Mouse (Mus musculus): ENCODE data around the gene Tmem143. TPM values are rescaled to one million over a fixed set of nuclear protein-coding genes. Genes with fewer than 3 reads are reported as not detected.

The Tmem143 gene
- polyA plus RNA-seq (2014; fragmentation: Illumina TruSeq; extraction: RNeasy Lipid Tissue Mini Kit (QIAGEN cat#74804)), result 0.46 TPM

DNA sequence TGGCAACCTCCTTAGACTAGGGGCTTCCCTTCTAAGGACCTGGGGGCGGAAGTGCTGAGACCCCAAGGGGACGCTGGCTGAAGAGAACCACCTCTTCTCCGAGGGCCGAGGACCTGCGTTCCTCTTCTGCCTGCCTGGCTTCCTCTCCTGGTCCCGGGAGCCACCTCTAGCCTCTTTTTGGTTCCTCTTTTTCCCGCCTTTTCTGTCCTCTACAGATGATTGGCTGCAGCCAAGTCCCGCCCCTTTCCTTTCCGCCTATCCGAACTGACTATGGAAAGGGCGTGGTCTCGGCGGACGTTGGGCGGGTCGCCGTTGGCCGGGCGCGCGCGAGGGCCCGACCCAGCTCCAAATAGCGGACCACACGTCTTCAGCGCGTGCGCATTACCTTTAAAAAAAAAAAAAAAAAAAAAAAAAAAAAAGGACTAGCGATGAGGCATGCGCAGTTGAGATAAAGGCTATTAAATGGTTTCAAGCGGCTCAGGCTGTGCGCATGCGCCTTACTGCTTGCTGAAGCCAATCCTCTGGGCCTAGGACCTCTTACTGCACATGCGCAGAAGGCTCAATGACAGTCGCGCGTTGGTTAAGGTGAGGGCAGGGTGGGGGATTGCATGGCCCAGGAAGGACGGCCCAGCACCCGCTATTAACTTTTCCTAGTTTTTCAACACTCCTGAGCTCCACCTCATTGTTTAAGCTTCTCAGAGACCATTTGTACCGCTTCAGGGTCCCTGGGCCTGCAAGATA is at the start of gene Tmem143, which contains the start of gene Syngr4:
Gene Tmem143 (plus strand): TSS at position 425 of the 741 bp plus-strand sequence.
Gene Syngr4 (minus strand): TSS at position 198 of the 741 bp plus-strand sequence.

DNA sequence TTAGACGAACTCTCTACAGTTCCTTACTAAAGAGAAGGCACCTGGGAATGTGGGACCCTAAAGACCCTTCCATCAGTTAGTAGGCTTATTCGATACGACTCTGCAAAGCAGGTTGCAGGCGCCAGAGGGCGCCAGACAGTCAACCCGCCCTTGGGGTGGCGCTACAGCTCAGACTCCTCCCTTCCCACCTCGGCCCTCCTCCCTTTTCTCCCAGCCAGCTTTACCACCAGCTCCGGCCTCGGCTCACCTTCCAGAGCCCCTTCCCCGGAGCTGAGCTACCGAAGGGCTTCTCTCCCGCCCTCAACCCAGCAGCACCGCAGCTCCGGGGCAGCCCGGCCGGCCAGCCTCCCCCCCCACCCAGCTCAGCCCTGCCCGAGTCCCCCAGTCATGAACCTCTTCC is 24.1 kb upstream of the Tmem143 start, which contains the start of gene Kdelr1:
Gene Kdelr1 (plus strand): TSS at position 149 of the 400 bp plus-strand sequence.

GRCm38 (mm10) chr7:45878278-45878677 is 18.5 kb upstream of the Tmem143 start, which contains the start of gene Grin2d:
TSS of gene Grin2d (minus strand) at chr7:45878378.

GRCm38 (mm10) chr7:45921242-45921621 is 24.5 kb downstream of the Tmem143 start, which contains the start of gene Emp3:
TSS of gene Emp3 (minus strand) at chr7:45921404.

DNA sequence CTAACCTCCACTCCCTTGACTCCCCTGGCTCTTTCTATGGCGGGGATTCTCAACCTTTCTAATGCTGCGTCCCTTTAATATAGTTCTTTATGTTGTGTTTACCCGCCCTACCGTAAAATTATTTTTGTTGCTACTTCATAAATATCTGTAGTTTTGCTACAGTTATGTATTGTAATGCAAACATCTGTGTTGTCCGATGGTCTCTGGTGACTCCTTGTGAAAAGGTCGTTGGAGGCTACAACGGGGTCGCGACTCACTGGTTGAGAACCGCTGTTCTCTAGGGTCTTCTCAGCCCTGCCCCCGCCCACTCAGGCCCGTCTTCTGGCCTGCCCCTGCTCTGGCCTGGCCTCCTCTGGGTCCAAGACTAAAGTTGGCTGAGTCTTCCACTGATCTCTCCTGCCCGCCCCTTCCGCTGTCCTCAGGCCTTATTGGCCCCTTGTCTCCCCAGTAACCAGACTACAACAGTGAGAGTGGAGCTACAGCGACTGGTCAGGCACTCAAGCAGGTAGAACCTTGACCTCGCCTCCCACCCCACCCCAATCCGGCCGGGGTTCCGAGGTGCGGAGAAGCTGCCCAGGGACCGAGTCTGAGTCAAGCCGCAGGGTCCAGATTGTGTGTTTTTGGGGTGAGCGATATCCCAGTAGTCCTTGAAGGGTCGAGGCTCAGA is 27.2 kb downstream of the Tmem143 start, which contains the start of gene Ccdc114:
Gene Ccdc114 (plus strand): TSS at position 311 of the 667 bp plus-strand sequence.

Other genes starting within 250 kb of the Tmem143 start
- 0.94 TPM for gene Fut2, start 230.5 kb upstream of the Tmem143 start, polyA plus RNA-seq (2014; fragmentation: Illumina TruSeq; extraction: RNeasy Lipid Tissue Mini Kit (QIAGEN cat#74804))
- not detected for gene Ntn5, start 212.9 kb upstream of the Tmem143 start, polyA plus RNA-seq (2014; fragmentation: Illumina TruSeq; extraction: RNeasy Lipid Tissue Mini Kit (QIAGEN cat#74804))
- gene Sec1, start 202.5 kb upstream of the Tmem143 start, polyA plus RNA-seq (2014; fragmentation: Illumina TruSeq; extraction: RNeasy Lipid Tissue Mini Kit (QIAGEN cat#74804)), result not detected
- gene Car11, start 197.1 kb upstream of the Tmem143 start, polyA plus RNA-seq (2014; fragmentation: Illumina TruSeq; extraction: RNeasy Lipid Tissue Mini Kit (QIAGEN cat#74804)), result not detected
- 10.6 TPM for gene Dbp, start 191.9 kb upstream of the Tmem143 start, polyA plus RNA-seq (2014; fragmentation: Illumina TruSeq; extraction: RNeasy Lipid Tissue Mini Kit (QIAGEN cat#74804))
- 1.6 TPM for gene Rpl18, start 181.5 kb upstream of the Tmem143 start, polyA plus RNA-seq (2014; fragmentation: Illumina TruSeq; extraction: RNeasy Lipid Tissue Mini Kit (QIAGEN cat#74804))
- gene Sphk2, start 178.9 kb upstream of the Tmem143 start, polyA plus RNA-seq (2014; fragmentation: Illumina TruSeq; extraction: RNeasy Lipid Tissue Mini Kit (QIAGEN cat#74804)), result 0.40 TPM
- not detected for gene Fam83e, start 175.7 kb upstream of the Tmem143 start, polyA plus RNA-seq (2014; fragmentation: Illumina TruSeq; extraction: RNeasy Lipid Tissue Mini Kit (QIAGEN cat#74804))
- not detected for gene Spaca4, start 171.1 kb upstream of the Tmem143 start, polyA plus RNA-seq (2014; fragmentation: Illumina TruSeq; extraction: RNeasy Lipid Tissue Mini Kit (QIAGEN cat#74804))
- gene Lmtk3, start 113.2 kb upstream of the Tmem143 start, polyA plus RNA-seq (2014; fragmentation: Illumina TruSeq; extraction: RNeasy Lipid Tissue Mini Kit (QIAGEN cat#74804)), result not detected
- gene Sult2b1, start 112.3 kb upstream of the Tmem143 start, polyA plus RNA-seq (2014; fragmentation: Illumina TruSeq; extraction: RNeasy Lipid Tissue Mini Kit (QIAGEN cat#74804)), result not detected
- 14.9 TPM for gene Cyth2, start 82.4 kb upstream of the Tmem143 start, polyA plus RNA-seq (2014; fragmentation: Illumina TruSeq; extraction: RNeasy Lipid Tissue Mini Kit (QIAGEN cat#74804))
- not detected for gene Kcnj14, start 72.2 kb upstream of the Tmem143 start, polyA plus RNA-seq (2014; fragmentation: Illumina TruSeq; extraction: RNeasy Lipid Tissue Mini Kit (QIAGEN cat#74804))
- 0.86 TPM for gene Grwd1, start 66.0 kb upstream of the Tmem143 start, polyA plus RNA-seq (2014; fragmentation: Illumina TruSeq; extraction: RNeasy Lipid Tissue Mini Kit (QIAGEN cat#74804))
- 81.7 TPM for gene Kdelr1, start 24.2 kb upstream of the Tmem143 start, polyA plus RNA-seq (2014; fragmentation: Illumina TruSeq; extraction: RNeasy Lipid Tissue Mini Kit (QIAGEN cat#74804))
- not detected for gene Grin2d, start 18.6 kb upstream of the Tmem143 start, polyA plus RNA-seq (2014; fragmentation: Illumina TruSeq; extraction: RNeasy Lipid Tissue Mini Kit (QIAGEN cat#74804))
- not detected for gene Syngr4, start 227 bp upstream of the Tmem143 start, polyA plus RNA-seq (2014; fragmentation: Illumina TruSeq; extraction: RNeasy Lipid Tissue Mini Kit (QIAGEN cat#74804))
- 2.5 TPM for gene Emp3, start 24.5 kb downstream of the Tmem143 start, polyA plus RNA-seq (2014; fragmentation: Illumina TruSeq; extraction: RNeasy Lipid Tissue Mini Kit (QIAGEN cat#74804))
- 1.1 TPM for gene Ccdc114, start 27.1 kb downstream of the Tmem143 start, polyA plus RNA-seq (2014; fragmentation: Illumina TruSeq; extraction: RNeasy Lipid Tissue Mini Kit (QIAGEN cat#74804))
- not detected for gene Abcc6, start 133.4 kb downstream of the Tmem143 start, polyA plus RNA-seq (2014; fragmentation: Illumina TruSeq; extraction: RNeasy Lipid Tissue Mini Kit (QIAGEN cat#74804))
- gene Nomo1, start 136.8 kb downstream of the Tmem143 start, polyA plus RNA-seq (2014; fragmentation: Illumina TruSeq; extraction: RNeasy Lipid Tissue Mini Kit (QIAGEN cat#74804)), result 4.2 TPM
- not detected for gene Kcnj11, start 203.8 kb downstream of the Tmem143 start, polyA plus RNA-seq (2014; fragmentation: Illumina TruSeq; extraction: RNeasy Lipid Tissue Mini Kit (QIAGEN cat#74804))